Mouse (Mus musculus): ENCODE measurements around the gene Wnt10b. TPM values are rescaled to one million over a fixed set of nuclear protein-coding genes. Genes with fewer than 3 reads are reported as not detected.

Gene Wnt10b
- polyA plus RNA-seq, 1 experiment from 2014 or later: not detected

DNA sequence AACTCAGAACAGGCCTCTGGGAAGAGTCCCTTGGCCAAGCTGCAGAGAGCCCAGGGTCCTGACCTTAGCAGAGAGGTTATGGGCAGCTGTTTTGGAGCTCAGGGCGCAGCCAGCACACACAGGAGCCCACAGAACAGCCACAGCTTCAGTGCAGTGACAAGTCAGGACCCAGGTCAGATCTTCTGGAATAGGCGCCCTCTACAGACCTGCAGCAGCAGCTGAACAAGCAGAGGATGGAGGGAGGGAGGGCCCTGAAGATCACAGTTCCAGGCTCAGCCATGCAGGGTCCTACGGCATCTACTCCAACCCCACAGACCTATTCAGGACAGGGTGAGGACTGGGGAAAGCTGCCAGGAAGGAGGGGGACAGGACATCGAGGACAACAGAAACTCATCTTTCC, 39.2 kb downstream of the Wnt10b start:
- Histone ChIP-seq H3K79me2 (ENCODE audit: inconsistent target) (peaks cover 15% of the 10 kb centered on the region; the same call in 1 of the 2 replicates), H3K36me3 (ENCODE audit: inconsistent target) (peaks cover 71% of the 10 kb centered on the region), H3K4me3 (ENCODE audit: inconsistent target) (no peak overlapping the region), H3K27ac (no peak overlapping the region)
- WGBS (ENCODE audit: missing documents): 86% methylated on average over 3 of the region's 4 CpGs

DNA sequence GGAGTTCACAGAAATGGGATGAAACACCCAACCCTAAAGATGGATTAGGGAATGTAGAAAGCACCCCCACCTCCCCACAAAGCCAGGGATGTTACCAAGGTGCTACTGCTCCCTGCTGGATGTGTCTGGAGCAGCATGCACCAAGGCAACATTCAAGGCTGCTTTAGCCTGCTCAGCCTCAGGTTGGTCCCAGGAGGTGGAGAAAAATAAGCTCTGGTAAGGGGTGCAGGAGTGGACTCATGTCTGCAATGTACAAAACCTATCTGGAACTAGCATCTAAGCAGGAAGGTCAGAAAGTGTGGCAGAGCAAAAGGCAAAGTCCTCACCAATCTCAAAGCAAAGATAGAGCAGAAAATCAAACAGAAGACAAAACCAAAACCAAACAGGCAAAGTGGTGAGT, 40.1 kb downstream of the Wnt10b start:
- Histone ChIP-seq H3K36me3 (ENCODE audit: inconsistent target) (peaks cover 64% of the 10 kb centered on the region), H3K4me3 (ENCODE audit: inconsistent target) (no peak overlapping the region), H3K27ac (no peak overlapping the region), H3K79me2 (ENCODE audit: inconsistent target) (peaks cover 6% of the 10 kb centered on the region; the same call in 1 of the 2 replicates)

DNA sequence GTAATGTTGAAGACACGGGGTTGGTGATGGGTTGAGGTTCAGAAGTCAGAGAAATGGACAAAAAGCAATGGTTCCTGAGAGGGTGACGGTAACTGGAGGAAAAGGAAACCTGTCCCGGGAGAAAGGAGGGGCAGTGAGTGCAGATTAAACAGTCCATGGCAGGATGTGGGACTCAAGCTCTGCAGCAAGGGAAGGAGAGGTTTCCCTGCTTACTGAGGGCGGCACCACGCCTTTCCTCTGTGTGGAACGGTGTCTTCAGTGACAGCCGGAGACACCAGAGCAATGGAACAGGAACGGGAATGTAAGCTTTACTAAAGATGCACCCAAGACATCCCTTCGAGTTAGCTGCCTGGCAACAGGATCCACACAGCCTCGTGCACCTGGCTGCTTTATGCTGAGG, 41.4 kb downstream of the Wnt10b start:
- 92% methylated on average over 10 of the region's 10 CpGs for WGBS (ENCODE audit: missing documents)
- no peaks in the 10 kb centered on the region for H3K79me2 ChIP-seq (ENCODE audit: inconsistent target)
- no peak overlapping the region for H3K27ac ChIP-seq
- H3K4me3 ChIP-seq (ENCODE audit: inconsistent target): no peak overlapping the region
- H3K36me3 ChIP-seq (ENCODE audit: inconsistent target): peaks cover 55% of the 10 kb centered on the region

DNA sequence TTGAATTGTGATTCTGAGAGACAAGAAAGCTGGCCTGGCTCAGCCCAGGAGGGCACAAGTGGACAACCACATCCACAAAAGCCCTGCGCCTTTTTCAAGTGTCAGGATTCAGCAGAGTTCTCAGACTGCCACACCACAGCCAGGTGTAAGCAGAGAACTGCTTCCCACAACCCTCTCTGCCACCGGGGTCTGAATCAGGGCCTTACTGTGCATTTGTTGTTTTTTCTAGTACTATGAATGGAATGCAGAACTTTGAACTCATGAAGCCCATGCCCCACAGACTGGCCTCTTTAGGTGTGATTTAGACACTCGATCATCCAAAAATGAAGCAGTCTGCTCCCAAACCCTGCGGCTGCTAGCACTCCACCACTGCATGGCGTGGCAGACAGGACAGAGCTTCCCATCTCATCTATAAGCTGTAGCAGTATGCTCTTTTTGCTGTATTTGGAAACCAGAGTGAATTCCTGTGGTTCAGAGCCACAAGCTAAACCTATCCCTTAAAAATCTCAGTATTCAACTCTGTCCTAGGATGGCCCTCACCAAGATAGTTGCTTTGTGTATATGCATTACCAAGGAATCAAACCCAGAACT, 43.9 kb downstream of the Wnt10b start:
- Histone ChIP-seq H3K79me2 (ENCODE audit: inconsistent target) (no peaks in the 10 kb centered on the region), H3K27ac (no peak overlapping the region), H3K4me3 (ENCODE audit: inconsistent target) (no peak overlapping the region), H3K36me3 (ENCODE audit: inconsistent target) (peaks cover 30% of the 10 kb centered on the region)
- 89% methylated on average over 5 of the region's 5 CpGs for WGBS (ENCODE audit: missing documents)

DNA sequence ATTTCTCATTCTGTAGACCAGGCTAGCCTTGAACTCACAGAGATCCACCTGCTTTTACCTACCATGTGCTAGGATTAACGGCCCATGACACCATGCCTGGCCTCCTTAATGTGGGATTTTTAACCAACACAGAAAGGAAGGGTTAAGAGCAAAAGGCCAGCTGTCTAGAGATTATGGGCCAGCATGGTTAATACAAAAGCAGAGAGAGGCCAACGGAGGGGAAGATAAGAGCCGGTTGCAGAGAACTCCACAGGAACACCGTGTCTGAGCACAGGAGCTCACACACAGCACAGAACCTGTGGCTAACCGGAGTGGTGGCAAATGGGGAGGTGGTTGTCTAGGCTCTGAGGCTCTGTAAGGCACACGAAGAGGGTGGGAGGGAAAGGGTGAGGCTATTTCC, 44.6 kb downstream of the Wnt10b start:
- no peak overlapping the region for H3K27ac ChIP-seq
- peaks cover 23% of the 10 kb centered on the region for H3K36me3 ChIP-seq (ENCODE audit: inconsistent target)
- H3K4me3 ChIP-seq (ENCODE audit: inconsistent target): no peak overlapping the region
- H3K79me2 ChIP-seq (ENCODE audit: inconsistent target): no peaks in the 10 kb centered on the region
- WGBS (ENCODE audit: missing documents): 85% methylated on average over 6 of the region's 6 CpGs

DNA sequence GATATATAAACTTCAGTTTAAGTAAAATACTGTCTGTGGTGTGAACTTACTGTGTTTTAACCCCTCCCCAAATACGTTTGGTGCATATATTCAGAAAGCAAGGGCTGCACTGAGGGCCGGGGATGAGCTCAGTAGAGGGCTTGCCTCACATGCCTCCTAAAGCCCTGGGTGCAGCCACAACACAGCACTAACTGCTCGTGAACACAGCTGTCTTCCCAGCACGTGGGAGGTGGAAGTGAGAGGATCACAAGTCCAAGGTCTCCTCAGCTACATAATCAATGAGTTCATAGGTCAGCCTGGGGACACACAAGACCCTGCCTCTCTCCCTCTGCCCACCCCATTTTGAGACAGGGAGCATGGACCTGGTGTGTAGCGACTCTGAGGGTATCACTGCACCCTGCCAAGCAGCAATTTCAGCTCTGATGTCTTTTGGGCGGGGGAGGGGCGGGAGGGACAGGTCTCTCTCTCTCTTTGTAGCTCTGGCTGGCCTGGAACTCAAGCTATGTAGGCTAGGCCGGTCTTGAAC, 45.9 kb downstream of the Wnt10b start:
- 91% methylated on average over 8 of the region's 8 CpGs for WGBS (ENCODE audit: missing documents)
- no peak overlapping the region for H3K4me3 ChIP-seq (ENCODE audit: inconsistent target)
- no peaks in the 10 kb centered on the region for H3K79me2 ChIP-seq (ENCODE audit: inconsistent target)
- peaks cover 13% of the 10 kb centered on the region; the same call in 1 of the 2 replicates for H3K36me3 ChIP-seq (ENCODE audit: inconsistent target)
- H3K27ac ChIP-seq: no peak overlapping the region

DNA sequence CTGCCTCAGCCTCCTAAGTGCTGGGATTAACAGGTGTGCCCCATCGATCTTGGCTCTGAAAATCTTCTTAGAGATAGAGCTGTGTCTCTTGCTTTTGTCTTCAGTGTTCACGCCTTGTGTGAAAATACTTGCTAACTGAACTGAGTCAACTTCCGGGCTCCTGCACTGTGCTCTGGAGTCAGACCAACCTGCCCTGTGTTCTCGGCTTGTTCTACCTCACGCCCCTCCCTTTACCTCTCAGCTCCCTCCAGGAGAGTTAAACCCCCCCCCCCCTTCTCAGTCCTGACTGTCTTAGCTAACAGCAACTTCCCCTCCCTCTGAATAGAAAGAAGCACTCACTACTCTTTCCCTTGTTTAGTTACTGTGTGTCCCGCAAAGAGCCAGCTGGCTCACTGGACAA, 47.2 kb downstream of the Wnt10b start:
- Histone ChIP-seq H3K27ac (no peak overlapping the region), H3K36me3 (ENCODE audit: inconsistent target) (peaks cover under 1% of the 10 kb centered on the region; the same call in 1 of the 2 replicates), H3K4me3 (ENCODE audit: inconsistent target) (no peak overlapping the region), H3K79me2 (ENCODE audit: inconsistent target) (no peaks in the 10 kb centered on the region)
- 30% methylated on average over 6 of the region's 6 CpGs for WGBS (ENCODE audit: missing documents)

DNA sequence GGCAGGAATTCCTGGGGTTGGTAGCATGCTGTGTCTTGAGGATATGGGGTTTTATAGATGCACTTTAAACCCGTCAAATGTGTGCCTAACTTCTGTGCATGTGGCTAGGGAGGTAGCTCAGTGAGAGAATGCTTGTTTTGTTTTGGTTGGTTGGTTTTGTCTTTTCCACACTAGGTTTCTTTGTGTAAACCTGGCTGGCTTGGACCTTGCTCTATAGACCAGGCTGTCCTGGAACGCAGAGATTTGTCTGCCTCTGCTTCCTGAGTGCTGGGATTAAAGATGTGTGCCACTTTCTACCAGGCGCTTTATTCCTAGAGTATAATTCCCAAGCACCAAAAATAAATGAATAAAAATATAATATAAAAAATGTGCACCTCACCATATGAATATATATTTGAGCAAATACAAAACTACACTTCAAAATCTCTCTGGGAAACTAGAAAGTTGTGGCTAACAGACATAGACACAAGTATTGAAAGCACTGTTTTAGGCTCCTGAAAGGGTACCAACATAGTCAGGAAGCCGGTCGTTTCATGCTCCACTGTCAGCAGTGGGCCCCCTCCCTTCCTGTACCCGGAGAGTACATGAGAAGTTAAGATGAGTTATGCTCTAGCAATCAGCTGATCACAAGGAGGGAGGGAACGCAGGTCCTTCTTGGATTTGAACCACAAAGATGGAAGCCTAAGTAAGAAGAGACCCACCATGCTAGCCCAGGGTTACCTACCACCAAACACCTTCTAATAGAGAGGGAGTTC, 48.0 kb downstream of the Wnt10b start:
- 44% methylated on average over 7 of the region's 7 CpGs for WGBS (ENCODE audit: missing documents)
- H3K4me3 ChIP-seq (ENCODE audit: inconsistent target): no peak overlapping the region
- H3K79me2 ChIP-seq (ENCODE audit: inconsistent target): no peaks in the 10 kb centered on the region
- no peaks in the 10 kb centered on the region for H3K36me3 ChIP-seq (ENCODE audit: inconsistent target)
- no peak overlapping the region for H3K27ac ChIP-seq

DNA sequence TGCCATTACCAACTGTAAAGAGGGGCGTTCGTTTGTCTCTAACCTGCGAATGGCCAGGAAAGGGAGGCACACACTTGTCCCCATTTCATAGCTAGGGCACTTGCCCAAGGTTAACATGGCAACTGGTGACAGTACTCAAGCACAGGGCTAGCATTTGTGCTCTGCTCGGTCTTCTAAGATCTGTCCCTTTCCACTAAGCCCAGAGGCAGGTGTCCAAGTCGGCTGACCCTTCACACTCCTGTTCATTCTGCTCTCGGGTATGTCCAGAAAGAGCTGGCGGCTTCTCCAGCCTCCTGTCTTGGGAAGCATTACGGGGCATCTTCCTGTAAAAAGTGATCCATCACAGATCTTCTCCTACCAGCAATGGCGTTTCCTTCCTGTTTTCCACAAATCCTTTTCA, 49.6 kb downstream of the Wnt10b start:
- H3K36me3 ChIP-seq (ENCODE audit: inconsistent target): no peaks in the 10 kb centered on the region
- H3K27ac ChIP-seq: no peak overlapping the region
- H3K4me3 ChIP-seq (ENCODE audit: inconsistent target): no peak overlapping the region
- WGBS (ENCODE audit: missing documents): 31% methylated on average over 9 of the region's 9 CpGs
- no peaks in the 10 kb centered on the region for H3K79me2 ChIP-seq (ENCODE audit: inconsistent target)

DNA sequence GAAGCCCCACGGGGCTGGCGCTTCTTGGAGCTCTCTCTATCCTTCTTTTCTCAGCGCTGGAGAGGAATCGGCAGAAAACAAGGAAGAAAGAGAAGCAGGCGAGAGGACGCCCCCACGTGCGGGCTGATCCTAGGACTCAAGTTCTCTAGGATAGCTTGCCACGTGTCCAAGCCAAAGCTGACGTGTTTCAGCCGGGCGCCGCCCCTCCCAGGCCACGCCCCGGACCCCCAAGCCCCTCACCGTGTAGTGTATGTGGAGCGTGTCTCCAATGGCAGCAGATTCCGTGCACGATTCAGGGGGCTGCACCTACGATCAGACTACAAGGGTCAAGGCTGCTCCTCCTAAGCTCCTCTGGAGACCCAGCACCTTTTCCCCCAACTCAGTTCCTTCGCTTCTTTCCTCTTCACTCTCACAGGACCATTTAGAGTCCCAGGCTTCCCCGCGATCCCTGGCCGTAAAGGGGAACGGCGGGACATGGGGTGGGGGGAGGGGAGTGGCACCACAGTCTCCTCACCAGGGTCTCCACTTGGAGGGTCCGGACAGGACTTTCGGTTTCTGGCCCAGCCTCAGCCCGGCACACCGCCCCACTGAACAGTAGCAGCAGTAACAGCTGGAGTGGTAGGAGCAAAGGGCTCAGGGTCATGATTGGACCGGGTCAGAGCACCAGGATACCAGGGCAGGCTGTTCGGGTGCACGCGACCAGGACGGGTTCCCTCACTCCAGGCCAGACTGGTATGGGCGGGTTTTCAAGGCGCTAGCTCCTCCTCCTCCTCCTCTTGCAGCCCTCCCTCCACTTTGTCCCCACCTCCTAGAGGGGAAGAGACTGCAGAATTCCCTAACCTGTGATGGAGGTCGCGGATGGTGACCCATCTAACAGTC, 50.3 kb downstream of the Wnt10b start, which contains the start of gene Fkbp11:
Gene Fkbp11, minus strand, starts transcription at position 756 of the 879 bp plus-strand sequence.
- no peak within 1 kb of the TSS for H3K27ac ChIP-seq
- WGBS (ENCODE audit: missing documents): 3% methylated on average over 37 of the region's 39 CpGs

DNA sequence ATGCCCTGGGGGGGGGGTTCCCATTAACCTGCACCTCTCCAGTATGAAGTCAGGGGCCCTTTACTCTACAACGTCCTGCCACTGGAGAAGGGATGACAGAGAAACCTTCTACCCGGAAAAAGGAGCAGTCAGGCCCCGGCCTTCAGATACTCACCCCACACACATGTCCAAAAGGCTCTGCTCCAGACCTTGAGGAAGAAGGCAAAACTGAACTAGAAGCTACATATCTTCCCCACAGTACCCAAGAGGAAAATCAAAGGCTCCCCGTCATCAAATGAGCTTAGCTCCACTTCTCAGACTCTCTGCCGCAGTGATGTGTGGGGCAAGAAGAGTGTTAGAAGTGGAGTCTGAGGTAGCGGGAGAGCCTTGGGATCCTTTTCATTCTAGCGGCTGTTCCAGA, 51.2 kb downstream of the Wnt10b start:
- H3K36me3 ChIP-seq (ENCODE audit: inconsistent target): no peaks in the 10 kb centered on the region
- no peak overlapping the region for H3K27ac ChIP-seq
- H3K79me2 ChIP-seq (ENCODE audit: inconsistent target): no peaks in the 10 kb centered on the region
- WGBS (ENCODE audit: missing documents): 79% methylated on average over 7 of the region's 7 CpGs
- H3K4me3 ChIP-seq (ENCODE audit: inconsistent target): no peak overlapping the region

More for the DNA sequence above, 50.3 kb downstream of the Wnt10b start, which contains the start of gene Fkbp11:
- Histone ChIP-seq H3K4me3 (ENCODE audit: inconsistent target) (peak within 1 kb of the TSS; percentile 45), H3K79me2 (ENCODE audit: inconsistent target) (no peaks in the 10 kb centered on the region), H3K36me3 (ENCODE audit: inconsistent target) (no peaks in the 10 kb centered on the region)

DNA sequence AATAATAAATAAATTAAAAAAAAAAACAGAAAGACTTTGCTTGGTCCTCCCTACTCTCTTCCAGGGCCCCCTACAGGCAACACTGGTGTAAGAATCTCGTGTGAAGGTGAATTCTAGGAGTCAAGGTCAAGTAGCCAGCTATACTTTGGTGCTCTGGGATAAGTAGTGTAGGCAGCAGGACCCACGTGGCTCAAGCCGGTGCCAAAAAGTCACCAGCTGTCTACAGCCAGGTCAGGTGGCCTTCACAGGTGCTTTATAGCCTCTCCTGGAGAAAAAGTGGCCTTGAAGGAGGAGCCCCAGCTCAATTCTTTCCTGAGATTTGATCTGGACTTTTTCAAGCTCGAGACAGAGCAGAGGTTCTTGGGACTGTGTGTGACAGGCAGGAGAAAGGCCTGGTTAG, 51.9 kb downstream of the Wnt10b start:
- Histone ChIP-seq H3K4me3 (ENCODE audit: inconsistent target) (no peak overlapping the region), H3K79me2 (ENCODE audit: inconsistent target) (no peaks in the 10 kb centered on the region), H3K36me3 (ENCODE audit: inconsistent target) (no peaks in the 10 kb centered on the region), H3K27ac (no peak overlapping the region)
- 90% methylated on average over 4 of the region's 4 CpGs for WGBS (ENCODE audit: missing documents)

DNA sequence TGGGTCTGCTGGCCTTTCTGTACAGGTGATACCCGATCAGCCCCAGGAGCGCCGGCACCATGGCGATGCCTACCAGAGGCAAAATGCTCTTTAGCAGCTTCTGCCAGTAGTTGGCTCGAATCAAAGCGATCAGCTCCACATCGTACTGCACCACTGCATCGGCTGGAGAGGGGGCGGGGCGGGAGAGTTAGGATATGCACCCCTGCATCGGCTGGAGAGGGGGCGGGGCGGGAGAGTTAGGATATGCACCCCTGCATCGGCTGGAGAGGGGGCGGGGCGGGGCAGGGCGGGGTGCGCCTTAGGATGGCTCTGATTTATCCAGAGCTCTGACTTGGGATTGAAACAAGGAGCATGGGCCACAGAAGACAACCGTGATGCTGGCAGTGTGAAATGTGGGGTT, 53.5 kb downstream of the Wnt10b start:
- no peaks in the 10 kb centered on the region for H3K36me3 ChIP-seq (ENCODE audit: inconsistent target)
- WGBS (ENCODE audit: missing documents): 89% methylated on average over 6 of the region's 19 CpGs
- H3K4me3 ChIP-seq (ENCODE audit: inconsistent target): no peak overlapping the region
- no peaks in the 10 kb centered on the region for H3K79me2 ChIP-seq (ENCODE audit: inconsistent target)
- H3K27ac ChIP-seq: no peak overlapping the region

DNA sequence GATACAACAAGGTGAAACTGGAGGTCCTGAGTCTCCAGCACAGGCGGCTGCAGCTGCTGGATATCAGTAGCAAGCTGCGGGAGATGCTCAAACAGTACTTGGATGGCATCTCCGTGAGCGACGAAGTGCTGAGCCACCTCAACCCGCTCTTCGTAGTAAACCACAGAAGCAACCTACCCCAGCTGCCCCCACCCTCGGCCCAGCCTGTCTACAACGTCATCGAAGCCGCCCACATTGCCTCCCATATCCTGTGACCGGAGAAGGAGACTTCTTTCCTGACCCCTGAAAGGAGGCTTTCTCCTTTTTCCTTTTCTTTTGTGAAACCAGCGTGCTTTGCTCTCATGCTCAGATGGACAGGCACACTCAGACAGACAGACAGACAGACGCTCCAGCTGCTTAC, 55.1 kb downstream of the Wnt10b start:
- H3K4me3 ChIP-seq (ENCODE audit: inconsistent target): no peak overlapping the region

More for the DNA sequence above, 55.1 kb downstream of the Wnt10b start:
- Histone ChIP-seq H3K27ac (no peak overlapping the region), H3K36me3 (ENCODE audit: inconsistent target) (no peaks in the 10 kb centered on the region), H3K79me2 (ENCODE audit: inconsistent target) (no peaks in the 10 kb centered on the region)
- 9% methylated on average over 13 of the region's 14 CpGs for WGBS (ENCODE audit: missing documents)
